Mouse (Mus musculus): ENCODE results near the gene Ddx6.

Gene Ddx6

DNA sequence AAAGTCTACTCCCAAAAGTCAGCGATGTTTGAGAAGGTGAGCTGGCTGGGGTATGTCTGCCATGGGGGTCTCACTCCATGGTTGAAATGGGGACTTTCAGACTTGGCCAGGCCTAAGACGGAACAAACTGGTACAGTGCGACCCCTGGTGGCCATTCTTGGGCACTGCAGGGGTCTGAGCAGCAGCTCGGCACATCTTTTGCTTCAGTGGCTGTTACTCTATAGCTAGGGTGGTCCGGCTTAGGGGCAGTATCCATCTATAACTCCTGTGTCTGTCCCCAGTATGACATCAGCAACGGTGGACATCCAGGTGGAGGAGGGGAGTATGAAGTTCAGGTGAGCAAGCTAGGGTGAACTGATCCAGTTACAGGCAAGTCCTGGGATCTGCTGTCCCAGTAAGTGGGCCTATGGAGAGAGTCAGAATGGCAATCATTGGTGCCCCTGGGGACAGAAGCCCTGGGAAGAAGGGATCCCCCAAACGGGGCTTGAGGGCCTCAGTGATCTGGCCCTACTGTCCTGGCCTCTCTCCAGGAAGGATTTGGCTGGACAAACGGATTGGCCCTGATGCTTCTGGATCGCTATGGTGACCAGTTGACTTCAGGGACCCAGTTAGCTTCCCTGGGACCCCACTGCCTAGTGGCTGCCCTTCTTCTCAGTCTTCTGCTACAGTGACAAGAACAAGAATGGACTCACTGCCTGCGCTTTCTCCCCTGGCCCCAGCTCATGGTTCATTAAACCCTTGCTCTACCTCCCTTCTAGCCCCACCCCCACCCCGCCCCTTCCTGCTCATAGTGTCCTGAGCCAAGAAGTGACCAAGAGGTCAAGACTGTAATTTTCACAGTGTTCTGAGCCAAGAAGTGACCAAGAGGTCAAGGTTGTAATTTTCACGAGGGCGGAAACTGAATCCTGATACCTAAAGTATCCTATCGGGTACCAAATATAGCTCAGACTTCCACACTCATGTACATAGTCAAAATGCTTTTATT is 80.9 kb downstream of the Ddx6 start:
- intact Hi-C loops (cut with DNase I): loop anchor here (2.0 kb wide), 1 partner anchor 31 kb away; no protein-coding TSS in a partner anchor

DNA sequence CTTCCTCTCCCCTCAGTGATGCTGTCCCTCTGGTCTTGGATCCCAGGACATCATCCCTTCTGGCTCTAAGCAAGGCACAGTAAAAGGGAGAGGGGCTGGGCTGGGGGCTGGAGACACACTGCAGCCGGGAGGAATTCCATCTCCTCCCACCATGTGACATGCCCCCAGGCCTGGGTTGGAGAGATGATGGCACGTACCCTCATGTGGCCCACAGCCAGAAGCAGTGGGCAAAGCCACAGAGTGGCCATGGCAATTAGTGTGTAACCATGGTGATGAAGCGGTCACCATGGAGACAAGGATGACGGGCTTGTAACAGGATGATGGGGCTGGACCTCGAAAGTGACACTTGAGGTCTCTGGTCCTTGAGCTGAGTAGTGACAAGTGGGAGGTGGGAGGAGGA is 81.9 kb downstream of the Ddx6 start:
- intact Hi-C loops (cut with DNase I): no loop called here

DNA sequence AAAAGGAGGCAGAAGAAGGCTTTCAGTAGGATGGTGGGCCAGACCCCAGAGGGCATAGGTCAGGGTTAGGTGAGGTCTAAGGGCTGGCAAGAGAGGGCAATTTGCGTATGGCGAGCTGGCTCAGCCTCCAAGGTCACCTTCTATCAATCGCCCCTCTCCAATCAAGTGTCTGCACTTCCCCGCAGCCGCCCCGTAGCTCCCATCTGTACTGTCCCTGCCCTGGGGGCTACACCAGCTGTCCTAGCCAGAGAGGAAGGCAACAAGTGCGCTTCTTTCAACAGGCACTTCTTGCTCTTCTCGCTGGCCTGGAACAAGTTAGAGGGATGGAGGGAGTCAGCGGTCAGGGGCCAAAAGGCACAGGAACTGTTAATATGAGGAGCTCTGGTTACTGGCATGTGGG is 83.3 kb downstream of the Ddx6 start:
- intact Hi-C loops (cut with DNase I): no loop called here

Measured in adrenal gland (tissue).